Mouse (Mus musculus) MEL (cell line): ENCODE measurements around the gene Nt5c3b.

Experiments used
- CHD1 ChIP-seq: IDR thresholded peaks from 2 replicates; pipeline ENCODE4 v1.6.1; 2012; ENCODE audit warnings: low read depth, mild to moderate bottlenecking, inconsistent platforms, low read length, improper control_type of control experiment
- CTCF ChIP-seq, 3 experiments: IDR thresholded peaks in 2 of 3; conservative IDR thresholded peaks in 1 of 3; 2 replicates each; pipeline ENCODE4 v1.5.1; 2011 to 2012; ENCODE audit warnings: low read length in 3 of 3, low read depth in 2 of 3, mild to moderate bottlenecking in 2 of 3, improper control_type of control experiment in 1 of 3, inconsistent platforms in 1 of 3, mixed read lengths in 1 of 3, moderate library complexity in 1 of 3; ENCODE audit not compliant: control insufficient read depth in 1 of 3, insufficient read depth in 1 of 3, poor library complexity in 1 of 3, severe bottlenecking in 1 of 3
- EP300 ChIP-seq, 2 experiments: IDR thresholded peaks; 2 replicates each; pipeline ENCODE4 v1.6.1; 2011; ENCODE audit warnings: improper control_type of control experiment in 2 of 2, low read length in 2 of 2, low read depth in 1 of 2, mild to moderate bottlenecking in 1 of 2
- MAX ChIP-seq: IDR thresholded peaks from 2 replicates; pipeline ENCODE4 v1.6.1; 2011; ENCODE audit warnings: low read length, improper control_type of control experiment
- MEF2A ChIP-seq: IDR thresholded peaks from 2 replicates; pipeline ENCODE4 v1.6.1; 2014; ENCODE audit warnings: low read depth, mild to moderate bottlenecking, inconsistent platforms, low read length, improper control_type of control experiment; ENCODE audit not compliant: poor library complexity, insufficient replicate concordance, severe bottlenecking; ENCODE audit errors: extremely low read depth
- POLR2A ChIP-seq, 2 experiments: IDR thresholded peaks; 2 replicates each; pipeline ENCODE4 v1.6.1; 2011 to 2012; ENCODE audit warnings: low read length in 2 of 2, mild to moderate bottlenecking in 2 of 2, control low read depth in 1 of 2, improper control_type of control experiment in 1 of 2, low read depth in 1 of 2, moderate library complexity in 1 of 2; ENCODE audit not compliant: control insufficient read depth in 1 of 2, insufficient read depth in 1 of 2, poor library complexity in 1 of 2
- RCOR1 ChIP-seq: IDR thresholded peaks from 2 replicates; pipeline ENCODE4 v1.6.1; 2012; ENCODE audit warnings: low read depth, mild to moderate bottlenecking, inconsistent platforms, low read length, improper control_type of control experiment
- USF2 ChIP-seq, 2 experiments: IDR thresholded peaks; 2 replicates each; pipeline ENCODE4 v1.6.1; 2011 to 2012; ENCODE audit warnings: improper control_type of control experiment in 2 of 2, low read length in 2 of 2, borderline replicate concordance in 1 of 2, inconsistent platforms in 1 of 2, low read depth in 1 of 2, mild to moderate bottlenecking in 1 of 2; ENCODE audit not compliant: insufficient read depth in 1 of 2

DNA sequence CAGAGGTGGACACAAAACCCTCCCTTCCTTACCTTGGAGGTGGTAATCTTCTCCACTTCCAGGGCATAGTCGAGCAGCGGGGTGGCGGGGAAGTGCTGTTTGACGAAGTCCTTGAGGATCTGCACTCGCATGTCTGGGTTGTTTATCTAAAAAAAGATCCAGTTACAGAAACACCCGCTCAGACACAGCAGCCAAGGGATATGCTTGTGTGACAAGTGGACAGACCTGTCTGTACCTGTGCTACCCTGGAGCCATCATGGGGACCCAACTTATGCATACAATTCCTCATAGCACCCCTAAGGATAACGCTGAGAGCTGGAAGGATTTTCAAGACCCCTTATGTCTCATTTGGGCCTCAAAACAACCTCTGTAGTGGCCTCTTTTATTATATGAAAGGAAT is 37.5 kb upstream of the Nt5c3b start:
- TF ChIP-seq RCOR1 = no peak
- TF ChIP-seq USF2 (IDR thresholded peaks at IDR 0.05; ENCODE audit: borderline replicate concordance in 1 of 2, insufficient read depth in 1 of 2, low read depth in 1 of 2, low read length in 2 of 2) = no peak
- no peak for TF ChIP-seq CTCF (IDR thresholded peaks at IDR 0.05 in 2 of 3, conservative IDR thresholded peaks at IDR 0.05 in 1 of 3; ENCODE audit: control insufficient read depth in 1 of 3, insufficient read depth in 1 of 3, low read depth in 2 of 3, low read length in 3 of 3, poor library complexity in 1 of 3, severe bottlenecking in 1 of 3)
- TF ChIP-seq POLR2A (IDR thresholded peaks at IDR 0.05; ENCODE audit: control insufficient read depth in 1 of 2, insufficient read depth in 1 of 2, low read depth in 1 of 2, low read length in 2 of 2, poor library complexity in 1 of 2) = no peak
- no peak for TF ChIP-seq EP300 (IDR thresholded peaks at IDR 0.05; ENCODE audit: low read depth in 1 of 2, low read length in 2 of 2)
- no peak for TF ChIP-seq MEF2A
- TF ChIP-seq CHD1 = no peak
- no peak for TF ChIP-seq MAX
